Mouse (Mus musculus) liver, adult 2 months (tissue): ENCODE results near the gene Inafm1.
A peak's percentile ranks its signal among the peaks of the same experiment; 100 is the strongest.

ENCODE experiments used
- CTCF ChIP-seq: fragments of 200-500 bp; IDR thresholded peaks from 2 replicates; pipeline ENCODE4 v1.5.1; 2011; ENCODE audit warnings: low read depth, low read length, control low read depth
- POLR2A ChIP-seq: fragments of 200-500 bp; IDR thresholded peaks from 2 replicates; pipeline ENCODE4 v1.6.1; 2011; ENCODE audit warnings: low read length, control low read depth; ENCODE audit not compliant: insufficient read depth; ENCODE audit errors: extremely low read depth

GRCm38 (mm10) chr7:16263015-16263787, 10.2 kb downstream of the Inafm1 start:
- TF ChIP-seq POLR2A: no peak
- peak; percentile 62 for TF ChIP-seq CTCF
